Mouse (Mus musculus): ENCODE measurements around the gene Cd300lg. TPM values are rescaled to one million over a fixed set of nuclear protein-coding genes. Genes with fewer than 3 reads are reported as not detected.

The Cd300lg gene
- total RNA-seq, 2 experiments from 2014 or later, result 40.3 to 48.6 TPM

DNA sequence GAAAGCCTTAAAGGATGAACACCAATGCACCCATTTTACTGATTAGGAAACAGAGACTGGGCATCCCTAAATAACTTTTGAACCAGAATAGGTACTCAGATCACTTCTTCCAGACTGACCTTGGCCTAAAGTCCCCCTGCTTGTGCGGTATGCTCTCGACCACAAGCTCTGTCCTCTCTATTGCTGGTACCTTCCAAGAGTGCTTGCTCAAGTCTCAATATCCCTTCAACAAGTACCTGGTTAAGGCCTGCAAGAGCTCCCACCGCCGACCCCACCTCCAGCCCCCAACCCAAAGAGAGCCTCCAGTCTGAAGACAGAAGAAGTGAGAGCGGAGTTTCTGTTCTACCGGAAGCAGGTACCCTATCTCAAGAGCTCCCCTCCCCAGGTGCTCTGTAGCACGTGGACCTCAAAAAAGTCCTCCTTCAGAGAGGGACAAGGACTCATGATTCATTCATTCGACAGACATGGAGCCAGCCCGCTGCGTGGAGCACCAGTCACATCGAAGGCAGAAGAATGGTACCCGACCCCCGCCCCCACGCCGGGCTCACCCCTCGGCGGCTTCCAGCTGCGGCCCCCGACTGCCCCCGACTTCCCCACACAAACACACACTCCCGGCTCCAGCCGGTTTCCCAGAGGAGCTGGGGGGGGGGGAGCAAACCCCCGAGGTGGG is 15.2 kb upstream of the Cd300lg start:
- DNase-seq, result peak; percentile 36 to 60

- peak; percentile 81 to 90 for DNase-seq
Observed at GRCm38 (mm10) chr11:102026694-102027360, 14.5 kb upstream of the Cd300lg start.

DNA sequence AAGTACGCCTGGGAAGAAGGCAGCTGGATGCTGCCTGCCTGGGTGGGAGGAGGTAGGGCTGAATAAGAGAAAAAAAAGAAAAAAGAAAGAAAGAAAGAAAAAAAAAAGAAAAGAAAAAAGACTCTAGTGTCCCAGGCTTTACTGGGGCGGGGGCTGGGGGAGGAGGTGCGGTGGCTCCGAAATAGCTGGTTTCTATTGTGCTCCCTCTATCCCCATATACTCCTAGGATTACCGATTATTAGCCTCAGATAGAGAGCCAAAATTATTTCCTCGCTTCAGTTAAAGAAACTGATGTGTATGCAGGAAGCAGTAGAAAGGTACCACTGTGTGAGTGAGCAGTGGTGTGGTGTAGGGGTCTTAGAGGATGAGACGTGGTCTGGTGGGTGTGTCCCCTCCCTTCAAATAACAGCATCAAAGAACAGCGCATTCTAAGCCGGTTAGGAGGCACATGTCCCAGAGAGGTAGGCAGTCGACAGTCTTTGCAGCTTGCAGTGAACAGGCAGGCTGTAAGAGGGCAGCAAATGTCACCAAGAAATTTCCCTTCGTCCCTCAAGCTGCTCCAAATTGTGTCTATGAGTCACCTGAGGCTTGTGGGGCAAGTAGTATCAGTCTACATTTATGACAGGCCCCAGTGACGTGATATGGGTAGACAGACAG is 13.8 kb upstream of the Cd300lg start:
- DNase-seq, result no peak

- no peak for DNase-seq
Observed at GRCm38 (mm10) chr11:102028087-102028816, 13.1 kb upstream of the Cd300lg start, which contains the start of gene Mpp3. Mpp3 (minus strand) TSS chr11:102028461.

DNA sequence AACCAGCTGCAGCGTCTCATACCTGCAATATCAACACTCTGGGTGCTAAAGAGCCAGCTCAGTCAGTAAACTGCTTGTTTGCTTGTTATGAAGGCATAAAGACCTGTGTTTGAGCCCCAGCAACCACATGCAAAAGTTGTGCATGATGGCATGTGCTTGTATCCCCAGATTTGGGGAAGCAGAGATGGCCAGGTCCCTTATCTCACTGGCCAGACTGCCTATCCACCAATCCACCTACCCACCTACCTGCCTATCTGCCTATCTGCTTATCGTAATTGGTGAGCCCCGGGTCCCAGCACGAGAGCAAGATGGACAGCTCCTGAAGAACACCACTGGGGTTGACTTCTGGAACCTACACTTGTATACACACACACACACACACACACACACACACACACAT is 12.0 kb upstream of the Cd300lg start:
- no peak for DNase-seq

DNA sequence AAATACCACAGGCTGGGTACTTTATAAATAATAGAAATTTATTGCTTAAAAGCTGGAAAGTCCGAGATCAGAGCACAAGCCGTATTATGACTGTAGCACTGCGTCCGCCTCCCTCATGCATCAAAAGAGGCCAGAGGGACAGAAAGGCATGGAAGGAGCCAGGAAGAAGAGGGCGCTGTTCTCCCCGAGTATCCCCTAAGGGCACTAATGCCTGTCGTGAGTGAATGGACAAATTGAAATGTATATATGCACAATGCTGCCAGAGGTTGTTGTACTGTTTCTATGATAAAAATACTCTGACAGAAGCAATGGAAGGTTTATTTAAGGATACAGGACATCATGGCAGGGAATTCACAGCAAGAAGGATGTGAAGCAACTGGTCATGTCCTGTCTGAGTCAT is 11.3 kb upstream of the Cd300lg start:
- DNase-seq, result no peak

DNA sequence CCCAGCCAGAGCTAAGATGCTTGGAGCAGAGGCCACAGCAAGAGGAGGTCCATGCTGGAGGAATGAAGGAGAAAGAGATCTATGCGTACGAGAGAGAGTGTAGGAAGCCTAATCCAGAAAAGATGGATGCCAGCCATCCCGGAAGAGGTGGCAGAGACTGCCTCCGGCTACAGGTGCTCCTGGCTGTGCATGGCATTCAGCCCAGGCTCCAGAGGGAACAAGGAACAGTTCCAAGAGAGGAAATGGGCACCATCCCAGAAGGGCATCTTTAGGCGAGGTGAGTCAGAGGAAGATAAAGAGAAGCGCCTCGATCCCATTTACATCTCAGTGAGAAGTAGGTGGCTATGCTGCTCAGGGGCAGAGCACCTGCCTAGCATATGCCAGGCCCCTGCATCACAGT is 10.2 kb upstream of the Cd300lg start:
- no peak for DNase-seq

- no peak for DNase-seq
Observed at GRCm38 (mm10) chr11:102033055-102033591, 8.2 kb upstream of the Cd300lg start.

- DNase-seq, result no peak
Observed at GRCm38 (mm10) chr11:102034887-102035286, 6.4 kb upstream of the Cd300lg start.

DNA sequence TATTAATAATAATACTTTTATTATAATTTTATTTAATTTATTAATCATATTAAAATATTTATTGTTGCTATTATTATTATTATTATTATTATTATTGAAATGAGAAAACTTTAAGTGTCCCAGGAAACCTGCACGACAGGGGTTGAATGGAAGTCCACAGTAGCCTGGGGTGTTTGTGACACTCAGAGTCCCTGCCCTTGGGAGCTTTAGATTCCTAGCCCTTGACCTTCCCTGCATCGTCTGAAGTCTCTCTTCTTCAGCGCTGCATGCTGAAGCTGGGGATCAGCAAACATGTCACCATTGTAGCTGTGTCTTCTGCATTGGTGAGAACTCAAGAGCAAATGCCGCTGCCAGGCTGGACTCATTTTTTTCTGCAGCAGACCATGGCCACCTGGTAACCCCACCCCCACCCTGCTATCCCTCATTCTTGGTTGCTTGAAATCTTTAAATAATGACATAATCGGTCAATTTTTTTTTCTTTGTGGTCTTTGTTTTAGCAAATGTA is 5.8 kb upstream of the Cd300lg start:
- no peak for DNase-seq

GRCm38 (mm10) chr11:102036336-102036735 is 5.0 kb upstream of the Cd300lg start:
- no peak for DNase-seq

DNA sequence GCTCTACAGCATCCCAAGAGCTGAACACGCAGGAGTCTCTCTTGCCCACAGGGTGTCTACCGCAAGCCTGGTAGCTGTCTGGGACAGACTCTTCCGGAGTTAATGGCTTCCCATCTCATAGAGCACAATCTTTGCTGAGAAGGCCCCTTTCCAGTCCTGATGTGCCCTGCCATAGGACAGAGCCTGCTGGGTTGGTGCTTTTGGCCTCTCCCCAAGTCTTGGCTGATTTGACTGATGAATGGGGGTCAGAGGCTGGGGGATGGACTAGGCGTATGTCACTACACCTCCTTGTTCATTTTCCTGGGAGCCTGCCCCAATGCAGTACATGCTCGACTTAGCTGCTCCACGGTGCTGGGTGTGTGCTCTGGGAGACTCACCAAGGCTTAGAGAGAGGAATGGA is 3.5 kb upstream of the Cd300lg start:
- no peak for DNase-seq

DNA sequence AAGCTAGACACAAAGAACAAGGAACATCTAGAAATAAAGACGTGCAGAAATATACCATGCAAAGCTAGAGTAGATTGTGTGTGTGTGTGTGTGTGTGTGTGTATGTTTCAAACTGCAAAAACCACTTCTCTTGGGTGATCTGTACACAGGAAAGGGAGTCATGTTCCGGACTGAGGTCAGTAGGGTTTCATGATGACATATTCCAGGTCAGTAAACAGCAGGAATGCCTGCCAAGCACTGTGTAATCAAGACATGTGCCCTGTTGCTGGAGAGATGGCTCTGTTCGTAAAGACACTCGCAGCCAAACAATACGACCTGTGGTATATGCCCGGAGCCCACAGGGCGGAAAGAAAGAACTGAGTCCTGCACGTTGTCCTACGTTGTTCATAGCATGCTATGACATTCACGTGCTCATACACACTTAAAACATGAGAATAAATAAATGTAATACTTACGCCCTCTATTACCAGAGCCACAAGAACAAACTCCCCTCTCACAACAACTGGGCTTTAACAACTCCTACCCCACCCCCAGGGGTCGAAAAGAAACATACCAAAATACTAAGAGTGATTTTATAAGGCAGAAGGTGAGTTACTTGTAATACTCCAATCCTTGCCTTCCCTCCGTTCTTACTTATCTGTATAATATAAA is 1.7 kb upstream of the Cd300lg start:
- no peak for DNase-seq

DNA sequence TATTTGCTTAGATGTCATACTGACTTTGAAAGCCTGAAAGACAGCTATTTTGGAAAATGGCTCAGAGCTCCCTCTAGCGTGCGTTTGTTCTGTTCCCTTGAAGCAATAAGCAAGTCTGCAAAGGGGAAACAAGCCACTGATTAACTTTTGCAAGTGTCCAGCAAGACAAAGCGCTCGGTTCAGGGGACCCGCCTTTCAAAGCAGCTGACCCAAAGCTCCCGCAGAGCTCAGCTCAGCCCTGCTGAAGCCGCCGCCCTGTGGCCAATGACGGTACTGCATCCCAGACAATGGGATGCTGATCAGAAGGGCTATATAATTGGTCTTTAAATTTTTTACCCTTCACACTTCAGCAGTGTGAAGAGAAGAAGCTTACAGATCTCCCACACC is 1.2 kb upstream of the Cd300lg start:
- peak; percentile 91 to 94 for DNase-seq

GRCm38 (mm10) chr11:102040646-102041045 is 663 bp upstream of the Cd300lg start:
- no peak for DNase-seq

DNA sequence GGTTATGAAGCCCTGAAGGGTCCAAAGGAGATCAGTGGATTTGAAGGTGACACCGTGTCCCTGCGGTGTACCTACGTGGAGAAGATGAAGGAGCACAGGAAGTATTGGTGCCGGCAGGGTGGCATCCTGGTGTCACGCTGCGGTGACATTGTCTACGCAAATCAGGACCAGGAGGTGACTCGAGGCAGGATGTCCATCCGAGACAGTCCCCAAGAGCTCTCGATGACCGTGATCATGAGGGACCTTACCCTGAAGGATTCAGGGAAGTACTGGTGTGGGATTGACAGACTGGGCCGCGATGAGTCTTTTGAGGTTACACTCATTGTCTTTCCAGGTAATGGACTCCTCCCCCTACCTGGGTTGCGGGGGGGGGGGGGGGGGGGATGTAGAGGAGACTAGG is 1.7 kb downstream of the Cd300lg start:
- DNase-seq, result no peak

DNA sequence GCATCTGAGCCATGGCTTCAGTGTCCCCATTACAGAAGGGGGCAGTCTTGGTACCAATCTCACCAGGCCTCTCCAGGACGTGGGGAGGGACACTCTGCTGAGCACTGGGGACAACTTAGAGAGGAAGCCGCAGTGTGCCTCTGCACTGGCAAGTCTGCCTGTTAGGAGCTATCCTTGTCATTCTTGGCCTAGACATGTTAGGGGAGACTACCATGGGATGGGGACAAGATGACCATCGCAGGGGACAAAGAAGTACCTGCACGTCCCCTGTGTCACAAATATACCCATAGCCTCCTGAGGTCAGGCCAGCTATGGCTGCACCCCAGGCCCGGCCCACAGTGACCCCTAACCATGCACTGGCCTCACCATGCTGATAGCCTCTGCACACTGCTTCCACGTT is 2.1 kb downstream of the Cd300lg start:
- no peak for DNase-seq

DNA sequence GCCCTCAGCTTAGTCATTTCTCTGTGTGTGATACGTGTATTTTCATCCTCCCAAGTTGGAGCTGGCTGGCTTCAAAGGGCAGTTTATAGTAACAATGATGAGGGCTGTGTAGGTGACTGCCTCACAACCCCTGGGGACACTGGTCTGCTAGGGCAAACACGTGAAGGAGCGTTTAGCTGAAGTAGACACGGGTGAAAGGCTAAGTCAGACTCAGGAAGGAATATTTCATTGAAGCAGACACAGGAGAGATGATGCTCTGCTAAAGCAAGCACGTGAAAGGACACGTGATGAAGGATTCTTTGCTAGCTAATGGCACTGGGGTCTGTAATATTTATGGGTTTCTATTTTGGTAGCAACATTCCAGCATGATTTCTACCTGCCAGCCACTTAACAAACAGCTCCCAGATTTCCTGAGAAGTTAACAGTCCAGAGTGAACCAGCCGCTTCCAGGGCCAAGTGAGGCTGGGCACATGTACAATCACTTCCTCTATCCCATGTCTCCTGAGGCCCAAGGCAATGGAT is 3.4 kb downstream of the Cd300lg start:
- no peak for DNase-seq

- no peak for DNase-seq
Observed at GRCm38 (mm10) chr11:102046607-102047006, 5.3 kb downstream of the Cd300lg start.

- DNase-seq, result no peak
Observed at GRCm38 (mm10) chr11:102049875-102050482, 8.7 kb downstream of the Cd300lg start.

DNA sequence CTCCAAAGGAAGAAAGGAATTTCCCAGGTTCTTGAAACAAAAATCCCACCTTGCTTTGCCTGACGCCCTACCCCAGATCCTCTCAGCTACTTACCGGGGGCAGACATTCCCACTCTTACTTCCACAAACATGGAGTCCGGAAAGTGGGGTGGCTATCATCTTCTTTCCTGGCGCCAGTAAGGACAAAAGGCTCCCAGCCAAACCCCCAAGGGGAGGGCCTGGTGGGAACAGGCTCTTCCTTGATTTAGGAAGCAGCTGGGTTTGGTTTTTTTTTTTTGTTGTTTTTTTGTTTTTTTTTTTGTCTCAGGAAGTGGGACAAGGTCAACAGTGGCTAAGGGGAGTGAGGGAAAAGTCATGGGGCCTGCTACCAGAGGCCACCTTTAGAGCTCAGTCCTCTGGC is 10.2 kb downstream of the Cd300lg start:
- DNase-seq, result peak; percentile 65 to 80

Measured in adrenal gland, postnatal 36 days (tissue).